Mouse (Mus musculus) cerebellum, postnatal 14 days (tissue): ENCODE results near the gene Olfr815.
"Not testable (repeated sequence)": the region's sequence is repeated elsewhere in the genome, so short reads cannot be mapped to it uniquely, and the experiment has no call there.

Experiments
- DNase-seq, 2 experiments: peaks; one replicate each; pipeline ENCODE4 v3.0.0; 2021; ENCODE audit warnings: mixed read lengths in 2 of 2

Olfr815 gene

DNA sequence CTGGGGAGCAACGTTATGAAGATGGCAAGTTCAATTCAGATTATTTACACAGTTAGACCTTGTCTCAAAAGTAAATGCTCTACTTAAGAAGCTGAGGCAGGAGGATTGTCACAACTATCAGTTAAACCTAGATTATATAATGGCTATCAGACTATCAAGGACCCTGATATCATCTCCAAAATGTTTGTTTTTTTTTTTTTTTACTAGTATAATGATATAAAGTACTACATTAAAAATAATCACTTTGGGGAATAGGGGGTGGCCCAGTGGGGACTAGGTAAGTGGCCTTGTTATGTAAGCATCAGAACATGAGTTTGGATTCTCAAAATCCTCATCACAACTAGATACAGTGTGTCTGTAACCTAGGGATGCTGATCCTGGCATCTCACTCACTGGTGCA lies at the start of gene Olfr815:
TSS of gene Olfr815 (minus strand) at position 101 of the 400 bp plus-strand sequence.
- not testable (repeated sequence) for DNase-seq

DNA sequence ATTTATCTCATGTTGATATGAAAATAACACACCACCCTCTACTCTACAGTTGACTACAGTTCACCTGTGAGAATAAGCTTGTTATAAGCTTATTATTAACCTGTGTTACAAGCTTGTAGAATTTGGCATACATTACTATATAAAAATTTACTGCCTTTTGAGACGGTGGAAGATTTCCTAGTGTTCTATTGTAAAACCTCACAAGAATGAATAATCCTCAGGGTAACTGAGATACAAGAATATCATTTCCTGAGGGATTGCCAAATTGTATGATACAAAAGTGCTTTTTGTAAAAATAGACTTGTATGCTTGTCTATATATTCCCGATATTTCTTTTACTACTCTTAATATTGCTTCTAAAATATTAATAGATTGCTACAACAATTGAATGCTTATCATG lies 43.3 kb upstream of the Olfr815 start, which contains the start of gene Olfr818:
TSS of gene Olfr818 (minus strand) at position 101 of the 400 bp plus-strand sequence.
- DNase-seq: no peak

- no peak for DNase-seq
Observed at GRCm38 (mm10) chr10:129915497-129915896, 9.8 kb upstream of the Olfr815 start, which contains the start of gene Olfr816. TSS of gene Olfr816 (minus strand) at chr10:129915597.

- no peak for DNase-seq
Observed at GRCm38 (mm10) chr10:129885934-129886333, 19.7 kb downstream of the Olfr815 start.

- DNase-seq: not testable (repeated sequence)
Observed at GRCm38 (mm10) chr10:129885496-129885895, 20.2 kb downstream of the Olfr815 start.

GRCm38 (mm10) chr10:129879751-129880150 lies 25.9 kb downstream of the Olfr815 start, which contains the start of gene Olfr814:
TSS of gene Olfr814 (minus strand) at chr10:129879851.
- DNase-seq: not testable (repeated sequence)

- DNase-seq: no peak
Observed at GRCm38 (mm10) chr10:129855067-129855466, 50.6 kb downstream of the Olfr815 start, which contains the start of gene Olfr813. TSS of gene Olfr813 (plus strand) at chr10:129855367.
